Mouse (Mus musculus): ENCODE measurements around the gene Zfp691. TPM values are rescaled to one million over a fixed set of nuclear protein-coding genes. Genes with fewer than 3 reads are reported as not detected.
A peak's percentile ranks its signal among the peaks of the same experiment; 100 is the strongest.

Gene Zfp691
- polyA plus RNA-seq (2015; fragmentation: Nextera tagmentation; extraction: Ambion mirVana): 4.0 and 6.1 TPM in 2 replicates

- Histone ChIP-seq H3K4me1 (ENCODE audit: control insufficient read depth, insufficient read depth, low read length) (peaks cover 16% of the 10 kb centered on the region), H3K9ac (ENCODE audit: low read depth, low read length) (peak within 1 kb of the TSS; percentile 80), H3K27me3 (ENCODE audit: control insufficient read depth, insufficient read depth, low read depth, low read length) (no peaks in the 10 kb centered on the region), H3K9me3 (replicated peaks; ENCODE audit: control insufficient read depth, low read length, poor library complexity, severe bottlenecking) (no peaks in the 10 kb centered on the region), H3K4me2 (ENCODE audit: low read length) (peak within 1 kb of the TSS; percentile 87), H3K27ac (ENCODE audit: low read length) (peak within 1 kb of the TSS; percentile 71), H3K36me3 (ENCODE audit: control insufficient read depth, insufficient read depth, low read length) (peaks cover 10% of the 10 kb centered on the region), H3K4me3 (ENCODE audit: low read depth, low read length) (peak within 1 kb of the TSS; percentile 75)
- under 1% methylated on average over 38 of the region's 40 CpGs for WGBS
- peak; percentile 100 for ATAC-seq
Observed at GRCm38 (mm10) chr4:119173851-119174453, at the start of gene Zfp691. Gene Zfp691 (minus strand): TSS chr4:119174195.

- Histone ChIP-seq H3K9me3 (replicated peaks; ENCODE audit: control insufficient read depth, low read length, poor library complexity, severe bottlenecking) (no peaks in the 10 kb centered on the region), H3K4me1 (ENCODE audit: control insufficient read depth, insufficient read depth, low read length) (no peaks in the 10 kb centered on the region), H3K27ac (ENCODE audit: low read length) (no peak overlapping the region), H3K27me3 (ENCODE audit: control insufficient read depth, insufficient read depth, low read depth, low read length) (no peaks in the 10 kb centered on the region), H3K4me2 (ENCODE audit: low read length) (no peak overlapping the region), H3K9ac (ENCODE audit: low read depth, low read length) (no peak overlapping the region), H3K4me3 (ENCODE audit: low read depth, low read length) (no peak overlapping the region), H3K36me3 (ENCODE audit: control insufficient read depth, insufficient read depth, low read length) (peaks cover 25% of the 10 kb centered on the region)
- ATAC-seq: no peak
- WGBS: 82% methylated on average over 1 of the region's 1 CpGs
Observed at GRCm38 (mm10) chr4:119223696-119224095, 49.7 kb upstream of the Zfp691 start.

GRCm38 (mm10) chr4:119218169-119218568, 44.2 kb upstream of the Zfp691 start, which contains the start of gene Tmem269:
Gene Tmem269 (minus strand): TSS chr4:119218217.
- Histone ChIP-seq H3K4me1 (ENCODE audit: control insufficient read depth, insufficient read depth, low read length) (no peaks in the 10 kb centered on the region), H3K9ac (ENCODE audit: low read depth, low read length) (no peak within 1 kb of the TSS), H3K36me3 (ENCODE audit: control insufficient read depth, insufficient read depth, low read length) (no peaks in the 10 kb centered on the region), H3K4me3 (ENCODE audit: low read depth, low read length) (no peak within 1 kb of the TSS), H3K27me3 (ENCODE audit: control insufficient read depth, insufficient read depth, low read depth, low read length) (no peaks in the 10 kb centered on the region), H3K9me3 (replicated peaks; ENCODE audit: control insufficient read depth, low read length, poor library complexity, severe bottlenecking) (no peaks in the 10 kb centered on the region), H3K4me2 (ENCODE audit: low read length) (no peak within 1 kb of the TSS), H3K27ac (ENCODE audit: low read length) (no peak within 1 kb of the TSS)
- 8% methylated on average over 11 of the region's 11 CpGs for WGBS
- ATAC-seq: no peak

- Histone ChIP-seq H3K4me2 (ENCODE audit: low read length) (no peak overlapping the region), H3K4me3 (ENCODE audit: low read depth, low read length) (no peak overlapping the region), H3K27me3 (ENCODE audit: control insufficient read depth, insufficient read depth, low read depth, low read length) (no peaks in the 10 kb centered on the region), H3K4me1 (ENCODE audit: control insufficient read depth, insufficient read depth, low read length) (no peaks in the 10 kb centered on the region), H3K9ac (ENCODE audit: low read depth, low read length) (no peak overlapping the region), H3K36me3 (ENCODE audit: control insufficient read depth, insufficient read depth, low read length) (no peaks in the 10 kb centered on the region), H3K27ac (ENCODE audit: low read length) (no peak overlapping the region), H3K9me3 (replicated peaks; ENCODE audit: control insufficient read depth, low read length, poor library complexity, severe bottlenecking) (no peaks in the 10 kb centered on the region)
- no peak for ATAC-seq
- WGBS: 76% methylated on average over 8 of the region's 8 CpGs
Observed at GRCm38 (mm10) chr4:119216667-119217066, 42.7 kb upstream of the Zfp691 start.

- H3K9ac ChIP-seq (ENCODE audit: low read depth, low read length): no peak overlapping the region
- no peak overlapping the region for H3K27ac ChIP-seq (ENCODE audit: low read length)
- H3K4me1 ChIP-seq (ENCODE audit: control insufficient read depth, insufficient read depth, low read length): no peaks in the 10 kb centered on the region
- H3K4me2 ChIP-seq (ENCODE audit: low read length): no peak overlapping the region
- WGBS: 15% methylated on average over 8 of the region's 8 CpGs
- H3K36me3 ChIP-seq (ENCODE audit: control insufficient read depth, insufficient read depth, low read length): peaks cover 3% of the 10 kb centered on the region
- H3K27me3 ChIP-seq (ENCODE audit: control insufficient read depth, insufficient read depth, low read depth, low read length): no peaks in the 10 kb centered on the region
- H3K9me3 ChIP-seq (replicated peaks; ENCODE audit: control insufficient read depth, low read length, poor library complexity, severe bottlenecking): no peaks in the 10 kb centered on the region
- no peak overlapping the region for H3K4me3 ChIP-seq (ENCODE audit: low read depth, low read length)
- peak; percentile 72 for ATAC-seq
Observed at GRCm38 (mm10) chr4:119204672-119205071, 30.7 kb upstream of the Zfp691 start.

GRCm38 (mm10) chr4:119198105-119198504, 24.1 kb upstream of the Zfp691 start:
- no peaks in the 10 kb centered on the region for H3K27me3 ChIP-seq (ENCODE audit: control insufficient read depth, insufficient read depth, low read depth, low read length)
- peak overlapping the region; percentile 76; the same call in 1 of the 2 replicates for H3K4me2 ChIP-seq (ENCODE audit: low read length)
- H3K9me3 ChIP-seq (replicated peaks; ENCODE audit: control insufficient read depth, low read length, poor library complexity, severe bottlenecking): no peaks in the 10 kb centered on the region
- no peak overlapping the region for H3K27ac ChIP-seq (ENCODE audit: low read length)
- no peak for ATAC-seq
- WGBS: 82% methylated on average over 6 of the region's 6 CpGs
- H3K4me3 ChIP-seq (ENCODE audit: low read depth, low read length): no peak overlapping the region
- H3K9ac ChIP-seq (ENCODE audit: low read depth, low read length): peak overlapping the region; percentile 64; the same call in 1 of the 2 replicates
- peaks cover 3% of the 10 kb centered on the region for H3K36me3 ChIP-seq (ENCODE audit: control insufficient read depth, insufficient read depth, low read length)
- H3K4me1 ChIP-seq (ENCODE audit: control insufficient read depth, insufficient read depth, low read length): peaks cover 21% of the 10 kb centered on the region

- Histone ChIP-seq H3K4me1 (ENCODE audit: control insufficient read depth, insufficient read depth, low read length) (peaks cover 21% of the 10 kb centered on the region), H3K4me3 (ENCODE audit: low read depth, low read length) (peak overlapping the region; percentile 52), H3K4me2 (ENCODE audit: low read length) (peak overlapping the region; percentile 76), H3K9me3 (replicated peaks; ENCODE audit: control insufficient read depth, low read length, poor library complexity, severe bottlenecking) (no peaks in the 10 kb centered on the region), H3K36me3 (ENCODE audit: control insufficient read depth, insufficient read depth, low read length) (peaks cover under 1% of the 10 kb centered on the region; the same call in 1 of the 2 replicates), H3K27ac (ENCODE audit: low read length) (peak overlapping the region; percentile 86), H3K9ac (ENCODE audit: low read depth, low read length) (peak overlapping the region; percentile 64), H3K27me3 (ENCODE audit: control insufficient read depth, insufficient read depth, low read depth, low read length) (no peaks in the 10 kb centered on the region)
- peak; percentile 20 for ATAC-seq
- 3% methylated on average over 18 of the region's 18 CpGs for WGBS
Observed at GRCm38 (mm10) chr4:119195582-119196320, 21.8 kb upstream of the Zfp691 start.

- under 1% methylated on average over 34 of the region's 47 CpGs for WGBS
- Histone ChIP-seq H3K9me3 (replicated peaks; ENCODE audit: control insufficient read depth, low read length, poor library complexity, severe bottlenecking) (no peaks in the 10 kb centered on the region), H3K27me3 (ENCODE audit: control insufficient read depth, insufficient read depth, low read depth, low read length) (no peaks in the 10 kb centered on the region), H3K4me1 (ENCODE audit: control insufficient read depth, insufficient read depth, low read length) (peaks cover 21% of the 10 kb centered on the region), H3K36me3 (ENCODE audit: control insufficient read depth, insufficient read depth, low read length) (no peaks in the 10 kb centered on the region), H3K4me3 (ENCODE audit: low read depth, low read length) (peak within 1 kb of the TSS; percentile 52), H3K27ac (ENCODE audit: low read length) (peak within 1 kb of the TSS; percentile 86), H3K9ac (ENCODE audit: low read depth, low read length) (peak within 1 kb of the TSS; percentile 64), H3K4me2 (ENCODE audit: low read length) (peak within 1 kb of the TSS; percentile 76)
- peak; percentile 88 for ATAC-seq
Observed at GRCm38 (mm10) chr4:119194909-119195581, 21.1 kb upstream of the Zfp691 start, which contains the start of gene Svbp. Gene Svbp (plus strand): TSS chr4:119195306.

Measured in midbrain, embryonic 16.5 days (tissue).